Mouse (Mus musculus): ENCODE results near the gene Ppl. TPM values are rescaled to one million over a fixed set of nuclear protein-coding genes. Genes with fewer than 3 reads are reported as not detected.

Ppl gene
- 0.17 and 0.30 TPM in 2 replicates for polyA plus RNA-seq (2012; ENCODE audit: low replicate concordance)

GRCm38 (mm10) chr16:5132401-5132801 is at the start of gene Ppl:
Gene Ppl, minus strand, starts transcription at chr16:5132421.

GRCm38 (mm10) chr16:5147037-5147385 is 14.8 kb upstream of the Ppl start, which contains the start of gene Sec14l5:
Gene Sec14l5, plus strand, starts transcription at chr16:5147109.

GRCm38 (mm10) chr16:5049774-5050234 is 82.4 kb downstream of the Ppl start, which contains the start of the genes Glyr1 and Ubn1:
Gene Glyr1, minus strand, starts transcription at chr16:5049863.
Gene Ubn1, plus strand, starts transcription at chr16:5050057.

Other genes starting within 250 kb of the Ppl start
- gene Mgrn1, start 246.2 kb downstream of the Ppl start, polyA plus RNA-seq (2012; ENCODE audit: low replicate concordance): 16.4 and 27.2 TPM in 2 replicates
- 11.1 and 27.0 TPM in 2 replicates for gene Nudt16l1, start 193.7 kb downstream of the Ppl start, polyA plus RNA-seq (2012; ENCODE audit: low replicate concordance)
- gene Anks3, start 168.2 kb downstream of the Ppl start, polyA plus RNA-seq (2012; ENCODE audit: low replicate concordance): 20.5 and 42.1 TPM in 2 replicates
- not detected in 2 replicates for gene Sept12, start 134.6 kb downstream of the Ppl start, polyA plus RNA-seq (2012; ENCODE audit: low replicate concordance)
- not detected in 2 replicates for gene Smim22, start 125.1 kb downstream of the Ppl start, polyA plus RNA-seq (2012; ENCODE audit: low replicate concordance)
- gene Rogdi, start 118.9 kb downstream of the Ppl start, polyA plus RNA-seq (2012; ENCODE audit: low replicate concordance): 25.5 and 29.2 TPM in 2 replicates
- gene Glyr1, start 82.6 kb downstream of the Ppl start, polyA plus RNA-seq (2012; ENCODE audit: low replicate concordance): 7.0 and 23.1 TPM in 2 replicates
- 13.9 and 28.7 TPM in 2 replicates for gene Ubn1, start 82.4 kb downstream of the Ppl start, polyA plus RNA-seq (2012; ENCODE audit: low replicate concordance)
- gene Sec14l5, start 14.7 kb upstream of the Ppl start, polyA plus RNA-seq (2012; ENCODE audit: low replicate concordance): 0.02 TPM in 1 of 2 replicates, not detected in the other
- 33.3 and 36.0 TPM in 2 replicates for gene Nagpa, start 71.6 kb upstream of the Ppl start, polyA plus RNA-seq (2012; ENCODE audit: low replicate concordance)
- 0.12 and 0.72 TPM in 2 replicates for gene AU021092, start 89.9 kb upstream of the Ppl start, polyA plus RNA-seq (2012; ENCODE audit: low replicate concordance)
- 8.2 and 21.3 TPM in 2 replicates for gene Alg1, start 101.2 kb upstream of the Ppl start, polyA plus RNA-seq (2012; ENCODE audit: low replicate concordance)
- 3.1 and 5.3 TPM in 2 replicates for gene Eef2kmt, start 123.6 kb upstream of the Ppl start, polyA plus RNA-seq (2012; ENCODE audit: low replicate concordance)

Data from leukemia stem cell, adult 10-12 weeks (primary cell).